Mouse (Mus musculus) MEL (cell line): ENCODE results near the gene Mrps21. TPM values are rescaled to one million over a fixed set of nuclear protein-coding genes. Genes with fewer than 3 reads are reported as not detected.

Experiments used
- DNase-seq: peaks from one replicate; pipeline ENCODE4 v3.0.0; 2011; ENCODE audit warnings: low read depth, low spot score
- H3K27ac ChIP-seq: 2 replicates; pipeline ENCODE4 v1.5.1; 2012; ENCODE audit warnings: low read depth, mild to moderate bottlenecking, control low read depth, low read length, moderate library complexity; ENCODE audit not compliant: control insufficient read depth
- H3K27me3 ChIP-seq, 2 experiments: fragments of 150-350 bp in 1 of 2; sonication (generic) in 1 of 2; 2 replicates each; pipeline ENCODE4 v1.6.1; 2012; ENCODE audit warnings: low read length in 2 of 2, mild to moderate bottlenecking in 2 of 2, improper control_type of control experiment in 1 of 2, moderate library complexity in 1 of 2; ENCODE audit not compliant: insufficient read depth in 2 of 2, control insufficient read depth in 1 of 2
- H3K36me3 ChIP-seq, 2 experiments: 2 replicates each; pipeline ENCODE4 v1.6.1; 2012 to 2014; ENCODE audit warnings: low read length in 2 of 2, improper control_type of control experiment in 1 of 2, inconsistent platforms in 1 of 2, mild to moderate bottlenecking in 1 of 2; ENCODE audit not compliant: insufficient read depth in 2 of 2, control insufficient read depth in 1 of 2
- H3K4me1 ChIP-seq, 2 experiments: fragments of 150-350 bp in 1 of 2; sonication (generic) in 1 of 2; 2 replicates each; pipeline ENCODE4 v1.6.1; 2012; ENCODE audit warnings: low read length in 2 of 2, improper control_type of control experiment in 1 of 2, mild to moderate bottlenecking in 1 of 2; ENCODE audit not compliant: insufficient read depth in 2 of 2, control insufficient read depth in 1 of 2
- H3K4me3 ChIP-seq, 2 experiments: fragments of 150-350 bp in 1 of 2; sonication (generic) in 1 of 2; 2 replicates each; pipeline ENCODE4 v1.5.1; 2012; ENCODE audit warnings: low read depth in 2 of 2, low read length in 2 of 2, mild to moderate bottlenecking in 2 of 2, moderate library complexity in 2 of 2, control low read depth in 1 of 2, improper control_type of control experiment in 1 of 2; ENCODE audit not compliant: control insufficient read depth in 1 of 2, insufficient read depth in 1 of 2
- H3K79me2 ChIP-seq: 2 replicates; pipeline ENCODE4 v1.6.1; 2012; ENCODE audit warnings: mild to moderate bottlenecking, low read length, moderate library complexity; ENCODE audit not compliant: control insufficient read depth, poor library complexity, insufficient read depth
- H3K9ac ChIP-seq: 2 replicates; pipeline ENCODE4 v1.6.1; 2012; ENCODE audit warnings: low read depth, mild to moderate bottlenecking, control low read depth, low read length, moderate library complexity; ENCODE audit not compliant: control insufficient read depth, poor library complexity, severe bottlenecking
- H3K9me3 ChIP-seq: fragments of 150-350 bp; sonication (generic); replicated peaks from 2 replicates; pipeline ENCODE4 v1.6.1; 2012; ENCODE audit warnings: mild to moderate bottlenecking, low read length, improper control_type of control experiment, moderate library complexity; ENCODE audit not compliant: insufficient read depth
- CTCF ChIP-seq, 3 experiments: IDR thresholded peaks in 2 of 3; conservative IDR thresholded peaks in 1 of 3; 2 replicates each; pipeline ENCODE4 v1.5.1; 2011 to 2012; ENCODE audit warnings: low read length in 3 of 3, low read depth in 2 of 3, mild to moderate bottlenecking in 2 of 3, improper control_type of control experiment in 1 of 3, inconsistent platforms in 1 of 3, mixed read lengths in 1 of 3, moderate library complexity in 1 of 3; ENCODE audit not compliant: control insufficient read depth in 1 of 3, insufficient read depth in 1 of 3, poor library complexity in 1 of 3, severe bottlenecking in 1 of 3
- E2F4 ChIP-seq: IDR thresholded peaks from 2 replicates; pipeline ENCODE4 v1.6.1; 2011; ENCODE audit warnings: low read depth, low read length, improper control_type of control experiment, borderline replicate concordance
- HCFC1 ChIP-seq: IDR thresholded peaks from 2 replicates; pipeline ENCODE4 v1.6.1; 2012; ENCODE audit warnings: low read depth, mild to moderate bottlenecking, inconsistent platforms, low read length, improper control_type of control experiment, moderate library complexity
- KAT2A ChIP-seq: conservative IDR thresholded peaks from 2 replicates; pipeline ENCODE4 v1.6.1; 2012; ENCODE audit warnings: low read depth, low read length, improper control_type of control experiment, inconsistent platforms
- MEF2A ChIP-seq: IDR thresholded peaks from 2 replicates; pipeline ENCODE4 v1.6.1; 2014; ENCODE audit warnings: low read depth, mild to moderate bottlenecking, inconsistent platforms, low read length, improper control_type of control experiment; ENCODE audit not compliant: poor library complexity, insufficient replicate concordance, severe bottlenecking; ENCODE audit errors: extremely low read depth
- MXI1 ChIP-seq: IDR thresholded peaks from 2 replicates; pipeline ENCODE4 v1.6.1; 2011; ENCODE audit warnings: mild to moderate bottlenecking, low read depth, low read length, improper control_type of control experiment
- MYB ChIP-seq: IDR thresholded peaks from 2 replicates; pipeline ENCODE4 v1.6.1; 2011; ENCODE audit warnings: mild to moderate bottlenecking, low read depth, low read length, improper control_type of control experiment
- SIN3A ChIP-seq: IDR thresholded peaks from 2 replicates; pipeline ENCODE4 v1.6.1; 2012; ENCODE audit warnings: low read length, improper control_type of control experiment, inconsistent platforms
- SMC3 ChIP-seq: IDR thresholded peaks from 2 replicates; pipeline ENCODE4 v1.6.1; 2011; ENCODE audit warnings: low read depth, low read length, improper control_type of control experiment
- TAL1 ChIP-seq: IDR thresholded peaks from 2 replicates; pipeline ENCODE4 v1.6.1; 2012; ENCODE audit warnings: mild to moderate bottlenecking, inconsistent platforms, low read length, moderate library complexity, mixed read lengths
- USF1 ChIP-seq: IDR thresholded peaks from 2 replicates; pipeline ENCODE4 v1.6.1; 2014; ENCODE audit warnings: low read depth, mild to moderate bottlenecking, inconsistent platforms, low read length, improper control_type of control experiment, moderate library complexity
- ZC3H11A ChIP-seq: IDR thresholded peaks from 2 replicates; pipeline ENCODE4 v1.6.1; 2012; ENCODE audit warnings: low read depth, mild to moderate bottlenecking, inconsistent platforms, low read length, improper control_type of control experiment
- ZKSCAN1 ChIP-seq: IDR thresholded peaks from 2 replicates; pipeline ENCODE4 v1.6.1; 2012; ENCODE audit warnings: low read depth, mild to moderate bottlenecking, inconsistent platforms, low read length, improper control_type of control experiment, moderate library complexity
- ZMIZ1 ChIP-seq: IDR thresholded peaks from 2 replicates; pipeline ENCODE4 v1.6.1; 2012; ENCODE audit warnings: low read depth, mild to moderate bottlenecking, inconsistent platforms, low read length, improper control_type of control experiment, moderate library complexity
- polyA plus RNA-seq, 2 experiments: library from polyadenylated mRNA; stranded (reverse) in 1 of 2; unstranded in 1 of 2; fragments of >175 nt in 1 of 2; fragments of >200 nt in 1 of 2; gene quantifications; 2 replicates each; pipeline versions ENCODE4 v1.2.1 to v1.2.4; 2012; ENCODE audit warnings: low replicate concordance in 2 of 2, low read depth in 1 of 2; ENCODE audit not compliant: insufficient read length in 2 of 2, insufficient read depth in 1 of 2, missing spikeins in 1 of 2
- total RNA-seq: library from RNA; depleted of rRNA; stranded (reverse); fragments of 300-350 nt; gene quantifications from 2 replicates; pipeline ENCODE4 v1.2.3, GENCODE M21; 2012

Mrps21 gene
- total and polyA plus RNA-seq, 3 experiments = 469 to 586 TPM; not detected in 1

DNA sequence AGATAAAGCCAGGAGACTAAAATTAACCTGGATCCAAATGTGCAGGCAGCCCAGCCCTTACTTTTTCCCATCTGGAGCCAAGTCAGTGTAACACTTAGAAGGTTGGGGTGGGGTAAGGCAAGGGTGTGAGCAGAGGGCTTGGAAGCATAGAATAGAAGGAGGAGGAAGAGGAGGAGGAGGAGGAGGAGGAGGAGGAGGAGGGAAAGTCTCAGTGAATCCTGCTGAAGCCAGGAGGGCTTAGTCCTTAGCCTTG is 31.0 kb upstream of the Mrps21 start:
- H3K4me3 ChIP-seq = no peak overlapping the region

GRCm38 (mm10) chr3:95901616-95902372 is 30.5 kb upstream of the Mrps21 start:
- Histone ChIP-seq H3K27ac (no peak overlapping the region), H3K9me3 (no peaks in the 10 kb centered on the region), H3K79me2 (no peaks in the 10 kb centered on the region), H3K36me3 (peaks cover 0 to 2% of the 10 kb centered on the region in 2 experiments; a peak in 1 of 4 replicates), H3K9ac (no peak overlapping the region), H3K27me3 (peaks cover 6 to 19% of the 10 kb centered on the region in 2 experiments; a peak in 3 of 4 replicates), H3K4me3 (no peak overlapping the region), H3K4me1 (peaks cover 0 to 5% of the 10 kb centered on the region in 2 experiments; a peak in 2 of 4 replicates)
- TF ChIP-seq HCFC1 = no peak
- no peak for DNase-seq

More for the DNA sequence above, 31.0 kb upstream of the Mrps21 start:
- H3K36me3 ChIP-seq = peaks cover 0 to 2% of the 10 kb centered on the region in 2 experiments; a peak in 1 of 4 replicates
- no peaks in the 10 kb centered on the region for H3K79me2 ChIP-seq
- no peak overlapping the region for H3K9ac ChIP-seq
- peaks cover 6 to 19% of the 10 kb centered on the region in 2 experiments; a peak in 3 of 4 replicates for H3K27me3 ChIP-seq
- no peaks in the 10 kb centered on the region for H3K9me3 ChIP-seq
- no peak overlapping the region for H3K27ac ChIP-seq
- no peak for TF ChIP-seq E2F4
- TF ChIP-seq MXI1 = no peak
- TF ChIP-seq ZKSCAN1 = no peak
- TF ChIP-seq KAT2A = no peak
- no peak for TF ChIP-seq CTCF (IDR thresholded peaks at IDR 0.05 in 2 of 3, conservative IDR thresholded peaks at IDR 0.05 in 1 of 3; ENCODE audit: control insufficient read depth in 1 of 3, insufficient read depth in 1 of 3, low read depth in 2 of 3, low read length in 3 of 3, poor library complexity in 1 of 3, severe bottlenecking in 1 of 3)
- TF ChIP-seq ZMIZ1 = no peak
- no peak for TF ChIP-seq SMC3
- TF ChIP-seq SIN3A = no peak
- TF ChIP-seq TAL1 = no peak
- TF ChIP-seq ZC3H11A = no peak
- TF ChIP-seq MEF2A = no peak
- TF ChIP-seq USF1 = no peak
- TF ChIP-seq MYB = no peak
- no peak for DNase-seq
- peaks cover 0 to 5% of the 10 kb centered on the region in 2 experiments; a peak in 2 of 4 replicates for H3K4me1 ChIP-seq
